Comparison of ENCODE assay signal across 9 mouse cellular contexts in genomic region chr1:150878421-150878820, GRCm38 (mm10).
DNase-seq lines count a peak whose midpoint lies in the region; ATAC-seq and TF ChIP-seq lines count a peak whose summit lies in the region.
"Had no signal": no experiment of that assay in that cellular context is flagged by ENCODE, and none has a peak within 500 bp of the region (broad histone marks: within the 10 kb centered on the region; RNA-seq: fewer than 3 reads in every experiment).

No protein-coding gene starts in this region.

- H3K27ac ChIP-seq in intestine, embryonic 14.5 days (ENCODE audit: low read depth): 0 out of 2 replicates have a peak overlapping the region, but pooled peaks have one; percentile 19
- H3K27ac ChIP-seq in intestine, postnatal 0 days (ENCODE audit: low read depth, low read length): no peak overlapping the region
- H3K27ac ChIP-seq in embryonic facial prominence, embryonic 13.5 days: 0 out of 2 replicates have a peak overlapping the region, but pooled peaks have one; percentile 23
- peak overlapping the region; percentile 68 to 70 for H3K27ac ChIP-seq in heart, embryonic 14.5 days (replicated peaks in 1 of 2; ENCODE audit: control insufficient read depth in 1 of 2, insufficient read depth in 1 of 2, low read depth in 2 of 2, low read length in 2 of 2)
- H3K27ac ChIP-seq: liver, embryonic 12.5 days had no signal

- no peak for DNase-seq in intestine, embryonic 14.5 days (ENCODE audit: low spot score)
- peak; percentile 42 for DNase-seq in lung, postnatal 25 days (ENCODE audit: low spot score)
- DNase-seq in thymus, postnatal 4 days: no peak
- no peak for DNase-seq in thymus, postnatal 0 days (ENCODE audit: low spot score)
- DNase-seq: right cerebral cortex, postnatal 25 days had no signal

- ATAC-seq in intestine, embryonic 14.5 days (replicated peaks; ENCODE audit: low FRiP score, low TSS enrichment, low read depth): no peak
- no peak for ATAC-seq in intestine, postnatal 0 days
- ATAC-seq in embryonic facial prominence, embryonic 13.5 days (ENCODE audit: insufficient number of reproducible peaks, insufficient read depth, low FRiP score, low TSS enrichment, low read depth): no peak
- ATAC-seq in heart, embryonic 14.5 days (ENCODE audit: insufficient number of reproducible peaks, insufficient read depth, low FRiP score, low read depth): no peak
- ATAC-seq: liver, embryonic 12.5 days had no signal

- peaks cover 4% of the 10 kb centered on the region; the same call in 1 of the 2 replicates for H3K4me1 ChIP-seq in intestine, embryonic 14.5 days (replicated peaks; ENCODE audit: control insufficient read depth, insufficient read depth, low read length)
- H3K4me1 ChIP-seq in intestine, postnatal 0 days (replicated peaks; ENCODE audit: control insufficient read depth, insufficient read depth, low read length): no peaks in the 10 kb centered on the region
- H3K4me1 ChIP-seq in embryonic facial prominence, embryonic 13.5 days: peaks cover 19% of the 10 kb centered on the region
- peaks cover 5 to 27% of the 10 kb centered on the region in 2 experiments for H3K4me1 ChIP-seq in heart, embryonic 14.5 days (ENCODE audit: control insufficient read depth in 2 of 2, insufficient read depth in 2 of 2, low read length in 2 of 2)
- H3K4me1 ChIP-seq: liver, embryonic 12.5 days had no signal

- H3K9me3 ChIP-seq in intestine, embryonic 14.5 days (ENCODE audit: control insufficient read depth, low read length): no peaks in the 10 kb centered on the region
- no peaks in the 10 kb centered on the region for H3K9me3 ChIP-seq in intestine, postnatal 0 days (ENCODE audit: control insufficient read depth)
- no peaks in the 10 kb centered on the region for H3K9me3 ChIP-seq in embryonic facial prominence, embryonic 13.5 days
- no peaks in the 10 kb centered on the region for H3K9me3 ChIP-seq in heart, embryonic 14.5 days (ENCODE audit: control insufficient read depth, low read length)
- H3K9me3 ChIP-seq: liver, embryonic 12.5 days had no signal

- no peak for TF ChIP-seq CTCF in intestine, postnatal 0 days (IDR thresholded peaks at IDR 0.05; ENCODE audit: low read depth)

- H3K4me3 ChIP-seq in intestine, embryonic 14.5 days (ENCODE audit: low read depth, low read length): no peak overlapping the region
- H3K4me3 ChIP-seq in intestine, postnatal 0 days (ENCODE audit: low read depth, low read length): no peak overlapping the region
- no peak overlapping the region for H3K4me3 ChIP-seq in embryonic facial prominence, embryonic 13.5 days
- no peak overlapping the region for H3K4me3 ChIP-seq in heart, embryonic 14.5 days (ENCODE audit: control insufficient read depth in 1 of 2, insufficient read depth in 1 of 2, low read depth in 1 of 2, low read length in 2 of 2)
- H3K4me3 ChIP-seq: liver, embryonic 12.5 days had no signal

- H3K9ac ChIP-seq in intestine, embryonic 14.5 days (ENCODE audit: low read length): no peak overlapping the region
- no peak overlapping the region for H3K9ac ChIP-seq in intestine, postnatal 0 days (ENCODE audit: low read depth, low read length)
- no peak overlapping the region for H3K9ac ChIP-seq in embryonic facial prominence, embryonic 13.5 days
- no peak overlapping the region for H3K9ac ChIP-seq in heart, embryonic 14.5 days (ENCODE audit: low read length)
- H3K9ac ChIP-seq: liver, embryonic 12.5 days had no signal

- WGBS in intestine, embryonic 14.5 days: 41% methylated on average over 7 of the region's 7 CpGs
- 50% methylated on average over 7 of the region's 7 CpGs for WGBS in intestine, postnatal 0 days
- 39% methylated on average over 7 of the region's 7 CpGs for WGBS in embryonic facial prominence, embryonic 13.5 days
- 49% methylated on average over 7 of the region's 7 CpGs for WGBS in heart, embryonic 14.5 days

- H3K36me3 ChIP-seq in intestine, embryonic 14.5 days (ENCODE audit: control insufficient read depth, insufficient read depth, low read length): no peaks in the 10 kb centered on the region
- H3K36me3 ChIP-seq in intestine, postnatal 0 days (ENCODE audit: control insufficient read depth, insufficient read depth): no peaks in the 10 kb centered on the region
- H3K36me3 ChIP-seq in embryonic facial prominence, embryonic 13.5 days: peaks cover 12% of the 10 kb centered on the region; the same call in 1 of the 2 replicates
- H3K36me3 ChIP-seq in heart, embryonic 14.5 days (ENCODE audit: control insufficient read depth, insufficient read depth, low read length): 0 out of 2 replicates have a peak, but pooled peaks cover 3% of the 10 kb centered on the region
- H3K36me3 ChIP-seq: liver, embryonic 12.5 days had no signal

- no peaks in the 10 kb centered on the region for H3K27me3 ChIP-seq in intestine, embryonic 14.5 days (replicated peaks; ENCODE audit: control insufficient read depth, insufficient read depth, low read length)
- no peaks in the 10 kb centered on the region for H3K27me3 ChIP-seq in intestine, postnatal 0 days (replicated peaks; ENCODE audit: control insufficient read depth, insufficient read depth, low read length)
- H3K27me3 ChIP-seq in embryonic facial prominence, embryonic 13.5 days: no peaks in the 10 kb centered on the region
- H3K27me3 ChIP-seq in heart, embryonic 14.5 days (ENCODE audit: control insufficient read depth, insufficient read depth, low read length): no peaks in the 10 kb centered on the region
- H3K27me3 ChIP-seq: liver, embryonic 12.5 days had no signal

- no peak overlapping the region; the same call in 1 of the 2 replicates for H3K4me2 ChIP-seq in intestine, embryonic 14.5 days (ENCODE audit: low read length)
- no peak overlapping the region for H3K4me2 ChIP-seq in intestine, postnatal 0 days (replicated peaks; ENCODE audit: low read depth)
- H3K4me2 ChIP-seq in embryonic facial prominence, embryonic 13.5 days: no peak overlapping the region
- no peak overlapping the region for H3K4me2 ChIP-seq in heart, embryonic 14.5 days (ENCODE audit: low read length)
- H3K4me2 ChIP-seq: liver, embryonic 12.5 days had no signal
